Mouse (Mus musculus) cortical plate, adult 2 months (tissue): ENCODE results near the gene Hdhd3.

Experiments
- CTCF ChIP-seq: fragments of 200-500 bp; IDR thresholded peaks from 2 replicates; pipeline ENCODE4 v1.5.1; 2011; ENCODE audit warnings: mild to moderate bottlenecking, control low read depth, low read length; ENCODE audit not compliant: insufficient read depth; ENCODE audit errors: extremely low read depth
- POLR2A ChIP-seq: fragments of 200-500 bp; IDR thresholded peaks from 2 replicates; pipeline ENCODE4 v1.6.1; 2011; ENCODE audit warnings: mild to moderate bottlenecking, low read length, control low read depth; ENCODE audit not compliant: insufficient read depth; ENCODE audit errors: extremely low read depth

DNA sequence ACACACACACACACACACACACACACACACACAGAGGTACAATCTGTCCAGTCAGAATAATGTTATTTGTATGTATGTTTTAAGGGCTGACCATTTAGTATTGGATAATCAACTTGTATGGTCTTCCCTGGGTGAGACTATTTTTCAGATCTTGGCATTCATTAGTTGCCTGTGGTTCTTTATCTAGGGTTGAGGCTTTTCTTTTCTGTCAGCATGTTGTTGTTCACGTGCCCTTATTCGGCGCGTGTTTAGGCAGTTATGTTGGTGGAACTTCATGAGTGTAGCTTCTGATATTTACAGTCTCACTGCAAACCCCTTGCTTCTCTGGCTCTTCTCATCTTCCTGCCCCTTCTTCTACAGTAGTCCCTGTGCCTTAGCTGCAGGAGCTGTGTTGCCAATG, 24.4 kb upstream of the Hdhd3 start:
- no peak for TF ChIP-seq POLR2A
- TF ChIP-seq CTCF, result no peak
